Comparison of ENCODE assay signal across 7 mouse cellular contexts in the genomic region with DNA sequence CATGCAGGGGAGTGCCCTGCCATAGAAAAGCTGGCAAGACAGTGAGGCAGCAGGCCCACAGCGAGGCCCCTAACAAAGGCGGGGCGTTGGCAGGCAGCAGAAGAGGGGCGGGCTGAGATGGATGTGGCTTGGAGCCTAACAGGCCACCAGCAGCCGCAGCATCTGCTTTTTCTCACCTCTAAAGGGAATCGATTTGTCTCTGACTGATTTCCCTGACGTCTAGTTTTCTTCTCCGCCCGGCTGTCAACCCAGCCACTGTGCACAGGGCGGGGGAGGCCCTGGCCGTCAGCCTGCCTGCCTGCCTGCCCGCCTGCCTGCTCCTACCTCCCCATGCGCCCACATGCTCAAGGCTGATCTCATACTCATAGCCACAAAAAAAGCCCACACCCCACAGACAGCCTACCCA. TPM values are rescaled to one million over a fixed set of nuclear protein-coding genes. Genes with fewer than 3 reads are reported as not detected.
A peak's percentile ranks its signal among the peaks of the same experiment; 100 is the strongest.
DNase-seq lines count a peak whose midpoint lies in the region; ATAC-seq lines count a peak whose summit lies in the region.

No protein-coding gene starts in this region.

- peak; percentile 65 for DNase-seq in T-cell, adult 2 months (ENCODE audit: low spot score)
- DNase-seq in cerebellum, adult 11-12 months: peak; percentile 41
- no peak for DNase-seq in c-Kit-positive CD71-positive TER-119-positive erythroid progenitor cells, embryonic 14.5 days (ENCODE audit: low spot score)

- WGBS in forebrain, embryonic 16.5 days: 13% methylated on average over 13 of the region's 13 CpGs
- WGBS in limb, embryonic 13.5 days: 31% methylated on average over 13 of the region's 13 CpGs
- WGBS in neural tube, embryonic 13.5 days: 26% methylated on average over 13 of the region's 13 CpGs

- H3K27ac ChIP-seq in forebrain, embryonic 16.5 days (ENCODE audit: low read length): peak overlapping the region; percentile 91
- peak overlapping the region; percentile 33; the same call in 1 of the 2 replicates for H3K27ac ChIP-seq in limb, embryonic 13.5 days
- peak overlapping the region; percentile 94 for H3K27ac ChIP-seq in neural tube, embryonic 13.5 days (replicated peaks)

- no peak overlapping the region for H3K4me3 ChIP-seq in forebrain, embryonic 16.5 days (replicated peaks; ENCODE audit: low read length)
- H3K4me3 ChIP-seq in limb, embryonic 13.5 days: no peak overlapping the region
- no peak overlapping the region for H3K4me3 ChIP-seq in neural tube, embryonic 13.5 days

- peak; percentile 93 for ATAC-seq in forebrain, embryonic 16.5 days
- ATAC-seq in inflammation-experienced regulatory T-cells, adult 6 months: peak; percentile 60
- ATAC-seq in limb, embryonic 13.5 days (ENCODE audit: low FRiP score, low read depth): peak; percentile 52; the same call in 1 of the 2 replicates
- ATAC-seq in neural tube, embryonic 13.5 days (ENCODE audit: low read depth): peak; percentile 91

- no peaks in the 10 kb centered on the region for H3K36me3 ChIP-seq in forebrain, embryonic 16.5 days (ENCODE audit: control insufficient read depth, insufficient read depth)
- no peaks in the 10 kb centered on the region for H3K36me3 ChIP-seq in limb, embryonic 13.5 days
- no peaks in the 10 kb centered on the region for H3K36me3 ChIP-seq in neural tube, embryonic 13.5 days

- H3K9ac ChIP-seq in forebrain, embryonic 16.5 days (replicated peaks; ENCODE audit: low read depth, low read length): peak overlapping the region; percentile 32
- peak overlapping the region; percentile 48 for H3K9ac ChIP-seq in limb, embryonic 13.5 days
- peak overlapping the region; percentile 41 for H3K9ac ChIP-seq in neural tube, embryonic 13.5 days

- peaks cover 24% of the 10 kb centered on the region for H3K4me1 ChIP-seq in forebrain, embryonic 16.5 days (replicated peaks; ENCODE audit: control insufficient read depth, insufficient read depth, low read length)
- H3K4me1 ChIP-seq in limb, embryonic 13.5 days: peaks cover 31% of the 10 kb centered on the region
- peaks cover 31% of the 10 kb centered on the region for H3K4me1 ChIP-seq in neural tube, embryonic 13.5 days (replicated peaks)

- no peak overlapping the region for H3K4me2 ChIP-seq in forebrain, embryonic 16.5 days (ENCODE audit: low read length)
- no peak overlapping the region for H3K4me2 ChIP-seq in limb, embryonic 13.5 days (replicated peaks)
- no peak overlapping the region for H3K4me2 ChIP-seq in neural tube, embryonic 13.5 days

- H3K9me3 ChIP-seq in forebrain, embryonic 16.5 days (ENCODE audit: control insufficient read depth, low read length): no peaks in the 10 kb centered on the region
- H3K9me3 ChIP-seq in limb, embryonic 13.5 days: no peaks in the 10 kb centered on the region
- no peaks in the 10 kb centered on the region for H3K9me3 ChIP-seq in neural tube, embryonic 13.5 days

- no peaks in the 10 kb centered on the region for H3K27me3 ChIP-seq in forebrain, embryonic 16.5 days (replicated peaks; ENCODE audit: control insufficient read depth, insufficient read depth, low read length)
- H3K27me3 ChIP-seq in limb, embryonic 13.5 days: no peaks in the 10 kb centered on the region
- H3K27me3 ChIP-seq in neural tube, embryonic 13.5 days: no peaks in the 10 kb centered on the region; the same call in 1 of the 2 replicates

RNA-seq across cellular contexts. Expression of a gene that starts 37.4 kb away (rescaled TPM):
- 52.6 and 56.6 TPM in 2 replicates for polyA plus RNA-seq in forebrain, embryonic 16.5 days (2015; fragmentation: Nextera tagmentation; extraction: Ambion mirVana)
- polyA plus RNA-seq in inflammation-experienced regulatory T-cells, adult 6 months (2017; shearing (Covaris generic)): 10 to 100 TPM; 24.5 to 30.1 (median 26.1) TPM
- 66.7 and 68.6 TPM in 2 replicates for polyA plus RNA-seq in limb, embryonic 13.5 days (2015; fragmentation: Nextera tagmentation; extraction: Ambion mirVana)
- polyA plus RNA-seq in neural tube, embryonic 13.5 days (2015; fragmentation: Nextera tagmentation; extraction: Ambion mirVana): 57.2 and 66.2 TPM in 2 replicates

Comparison
In these comparisons a context has a peak if more than half of its experiments do, and no peak if none do; other contexts are left out.
1. H3K27ac ChIP-seq: peak in every context shown above with its lines; median percentile 94 in neural tube, embryonic 13.5 days; 91 in forebrain, embryonic 16.5 days; 33 in limb, embryonic 13.5 days.